Mouse (Mus musculus) gastrocnemius, adult 2 months (tissue): ENCODE measurements around the gene H2al1g. TPM values are rescaled to one million over a fixed set of nuclear protein-coding genes. Genes with fewer than 3 reads are reported as not detected.

ENCODE experiments used
- DNase-seq: peaks from one replicate; pipeline ENCODE4 v3.0.0; 2022
- H3K27ac ChIP-seq: fragments of 200-600 bp; 2 replicates; pipeline ENCODE4 v1.8.1; 2022; ENCODE audit warnings: mild to moderate bottlenecking
- H3K4me3 ChIP-seq: fragments of 200-600 bp; 2 replicates; pipeline ENCODE4 v1.8.1; 2022; ENCODE audit warnings: mild to moderate bottlenecking, moderate library complexity
- CTCF ChIP-seq: fragments of 200-600 bp; IDR thresholded peaks from 2 replicates; pipeline ENCODE4 v1.8.1; 2022; ENCODE audit warnings: antibody characterized with exemption, mild to moderate bottlenecking, moderate library complexity
- intact Hi-C: fragments of 180-260 bp; cut with DNase I; formaldehyde crosslinking; loops from one replicate; pipeline ENCODE4 v1.15.1; 2025
- total RNA-seq, 2 experiments: library from RNA; stranded (reverse); gene quantifications; 2 replicates each; pipeline ENCODE4 v1.2.3; 2021

H2al1g gene
- total RNA-seq, 2 experiments from 2014 or later: not detected

- Histone ChIP-seq H3K27ac (no peak overlapping the region; the same call in 1 of the 2 replicates), H3K4me3 (no peak overlapping the region)
- no peak for DNase-seq
- intact Hi-C loops: no loop called here
- TF ChIP-seq CTCF: no peak
Measured at GRCm38 (mm10) chrX:11345762-11346161, 27.7 kb downstream of the H2al1g start.

DNA sequence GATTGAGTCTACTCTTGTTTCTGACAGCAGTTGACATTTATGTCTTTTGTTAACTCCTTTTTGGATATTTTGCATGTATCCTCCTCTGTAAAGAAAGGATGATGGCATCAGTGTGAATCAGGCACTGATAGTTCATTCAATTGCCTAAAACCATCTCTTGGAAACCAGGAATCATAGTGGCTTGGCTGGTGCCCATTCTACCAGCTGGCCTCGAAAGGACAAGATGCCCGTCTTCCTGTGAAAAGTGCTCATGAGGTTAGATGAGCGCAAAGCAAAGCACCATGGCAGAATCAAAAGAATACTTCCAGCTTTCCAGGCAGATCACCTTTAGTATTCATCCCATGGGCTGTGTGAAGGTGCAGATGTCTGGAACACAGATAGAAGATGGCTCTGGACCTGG is 28.7 kb downstream of the H2al1g start:
- intact Hi-C loops: no loop called here
- Histone ChIP-seq H3K27ac (no peak overlapping the region), H3K4me3 (no peak overlapping the region)
- no peak for TF ChIP-seq CTCF
- no peak for DNase-seq

DNA sequence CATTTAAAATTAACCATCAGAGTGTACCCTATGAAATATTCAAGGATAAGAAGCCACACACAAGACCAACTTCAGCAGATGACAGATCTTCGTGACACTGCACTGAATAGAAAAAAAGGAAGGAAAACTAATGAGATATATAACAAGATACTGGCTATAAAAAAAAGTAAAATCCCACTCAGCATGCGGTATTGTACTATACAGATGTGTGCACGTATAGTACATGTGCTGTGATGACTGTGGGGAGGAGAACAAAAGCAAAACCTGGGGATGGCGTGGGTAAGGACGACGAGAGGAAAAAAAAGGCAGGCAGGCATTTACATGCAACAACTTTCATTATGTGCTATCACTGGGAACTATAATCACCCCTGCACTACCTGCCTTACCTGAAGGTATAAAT is 42.8 kb downstream of the H2al1g start:
- H3K4me3 ChIP-seq: no peak overlapping the region
- DNase-seq: no peak
- intact Hi-C loops: no loop called here

DNA sequence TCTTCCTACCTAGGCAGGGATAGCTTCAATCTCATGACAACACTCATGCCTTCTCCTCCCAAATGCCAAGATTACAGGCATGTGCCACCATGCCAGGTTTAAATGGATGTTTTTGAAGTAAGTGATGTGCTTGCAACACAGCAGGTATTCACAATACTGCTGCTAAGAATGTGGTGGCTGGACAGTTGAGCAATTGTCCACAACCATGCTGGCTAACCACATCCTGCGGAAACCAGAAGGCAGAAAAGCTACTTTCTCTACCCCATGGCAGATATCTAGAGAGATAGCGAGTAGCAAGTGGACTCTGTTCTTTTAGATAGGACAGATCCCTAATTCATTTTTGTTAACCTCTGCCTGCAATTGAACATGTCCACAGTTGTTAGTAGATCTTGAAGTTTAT is 43.2 kb downstream of the H2al1g start:
- no peak overlapping the region for H3K27ac ChIP-seq
- no peak for TF ChIP-seq CTCF
- intact Hi-C loops: no loop called here
- H3K4me3 ChIP-seq: no peak overlapping the region
- DNase-seq: no peak

More for the DNA sequence above, 42.8 kb downstream of the H2al1g start:
- H3K27ac ChIP-seq: no peak overlapping the region
- TF ChIP-seq CTCF: no peak

DNA sequence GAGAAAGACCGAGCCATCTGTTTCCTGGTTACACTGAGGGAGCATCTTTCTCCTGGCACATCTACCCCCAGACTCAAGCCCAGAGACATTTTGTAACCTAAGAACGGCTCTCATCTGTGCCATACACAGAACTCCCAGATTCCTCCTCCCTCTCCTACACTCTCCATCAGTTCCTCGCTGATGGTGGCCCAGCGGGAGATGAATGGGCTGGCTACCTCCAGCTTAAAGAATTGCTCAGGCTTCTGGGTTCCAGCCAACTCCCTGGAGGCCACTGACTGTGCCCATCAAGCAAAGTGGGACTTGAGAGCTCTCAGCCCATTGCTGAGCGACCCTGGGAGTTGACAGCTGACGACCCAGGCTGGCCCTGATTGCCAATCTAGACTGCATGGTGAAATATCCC is 45.8 kb downstream of the H2al1g start:
- DNase-seq: no peak
- no peak for TF ChIP-seq CTCF
- no peak overlapping the region for H3K4me3 ChIP-seq
- H3K27ac ChIP-seq: no peak overlapping the region
- intact Hi-C loops: no loop called here

- TF ChIP-seq CTCF: no peak
- intact Hi-C loops: no loop called here
Measured at GRCm38 (mm10) chrX:11365151-11365550, 47.1 kb downstream of the H2al1g start.

More at GRCm38 (mm10) chrX:11365151-11365550, 47.1 kb downstream of the H2al1g start:
- no peak for DNase-seq
- H3K4me3 ChIP-seq: no peak overlapping the region
- H3K27ac ChIP-seq: no peak overlapping the region

Other genes with a start within 250 kb of the H2al1g start
- not detected for gene H2al1a, start 19.0 kb upstream of the H2al1g start, total RNA-seq
- gene H2al1b, start 15.8 kb upstream of the H2al1g start, total RNA-seq: not detected
- gene H2al1c, start 12.6 kb upstream of the H2al1g start, total RNA-seq: not detected
- gene H2al1d, start 9.4 kb upstream of the H2al1g start, total RNA-seq: not detected
- gene H2al1e, start 6.3 kb upstream of the H2al1g start, total RNA-seq: not detected
- not detected for gene H2al1f, start 3.1 kb upstream of the H2al1g start, total RNA-seq
- not detected for gene H2al1h, start 3.2 kb downstream of the H2al1g start, total RNA-seq
- not detected for gene H2al1i, start 6.4 kb downstream of the H2al1g start, total RNA-seq
- not detected for gene H2al1j, start 9.6 kb downstream of the H2al1g start, total RNA-seq